Mouse (Mus musculus) skeletal muscle tissue, adult 2 months (tissue): ENCODE measurements around the gene Bmpr1b.

Experiments used
- DNase-seq: peaks from one replicate; pipeline ENCODE4 v3.0.0-alpha.2; 2012; ENCODE audit warnings: low read depth, low spot score

Gene Bmpr1b

DNA sequence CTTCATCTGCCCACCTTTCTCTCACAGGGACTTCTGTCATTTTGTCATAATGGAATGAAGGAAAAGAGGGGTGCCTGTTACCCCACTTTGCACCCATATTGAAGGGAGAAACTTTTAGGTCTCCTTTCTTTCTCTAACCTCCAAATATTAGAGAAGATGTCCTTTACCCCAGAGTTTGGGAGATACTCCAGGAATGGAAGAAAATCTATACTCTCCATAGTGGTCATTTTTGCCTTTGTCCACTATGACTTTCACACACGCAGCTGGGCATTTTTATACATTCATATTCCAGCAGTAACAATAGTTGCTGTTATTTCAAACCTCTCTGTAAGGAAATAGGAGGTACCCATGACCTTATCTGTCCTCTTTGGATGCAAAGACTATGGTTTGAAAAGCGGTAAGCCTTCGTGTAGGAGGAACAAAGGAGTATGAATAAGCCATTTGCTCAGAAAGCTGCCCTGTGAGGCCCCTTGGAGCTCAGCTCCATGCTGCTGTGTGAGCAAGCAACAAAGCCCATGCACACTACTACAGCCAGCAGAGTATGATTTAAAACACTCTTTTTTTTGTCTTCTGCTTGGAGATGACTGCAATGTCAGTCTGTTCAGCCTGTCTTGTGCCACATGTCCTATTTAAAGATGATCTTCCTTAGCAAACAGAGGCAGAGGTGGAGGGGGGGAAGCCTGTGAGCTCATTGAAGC lies 350.5 kb downstream of the Bmpr1b start:
- no peak for DNase-seq

DNA sequence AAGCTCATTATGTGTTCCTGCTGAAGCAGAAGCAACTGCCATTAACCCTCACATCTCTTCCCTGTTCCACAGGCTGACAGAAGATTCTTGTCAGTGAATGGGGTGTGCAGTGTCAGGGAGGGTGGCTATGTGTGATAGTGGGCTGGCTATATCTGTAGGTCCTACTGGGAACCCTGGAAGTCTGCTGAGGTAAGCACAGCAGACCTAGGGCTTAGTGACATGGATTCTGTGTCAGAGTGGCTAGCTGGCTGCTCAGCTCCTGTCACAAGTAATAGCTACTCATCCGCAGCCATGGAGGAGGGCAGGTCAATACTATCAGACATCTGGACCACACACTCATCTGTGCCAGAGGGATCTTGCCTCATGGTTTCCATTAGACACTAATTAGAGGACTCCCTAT lies 354.4 kb downstream of the Bmpr1b start:
- no peak for DNase-seq

DNA sequence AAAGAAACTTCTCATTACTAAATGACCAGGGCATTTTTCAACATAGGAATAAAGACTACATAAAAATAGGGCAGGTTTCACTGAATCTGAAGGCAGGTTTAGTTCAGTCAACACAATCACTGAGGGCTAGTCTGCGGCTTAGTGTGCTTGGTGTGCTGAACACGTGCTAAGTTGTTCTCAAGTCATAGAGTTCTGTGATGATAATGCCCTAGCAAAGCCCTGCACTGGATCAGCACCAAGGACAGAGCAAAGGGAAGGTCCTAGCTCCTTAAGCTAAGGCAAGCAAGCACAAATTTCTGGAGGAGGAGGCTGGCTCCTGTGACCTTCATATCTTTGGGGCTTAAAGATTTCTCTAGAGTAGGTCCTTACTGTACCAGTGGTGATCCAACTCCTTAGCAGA lies 357.9 kb downstream of the Bmpr1b start:
- DNase-seq = no peak

DNA sequence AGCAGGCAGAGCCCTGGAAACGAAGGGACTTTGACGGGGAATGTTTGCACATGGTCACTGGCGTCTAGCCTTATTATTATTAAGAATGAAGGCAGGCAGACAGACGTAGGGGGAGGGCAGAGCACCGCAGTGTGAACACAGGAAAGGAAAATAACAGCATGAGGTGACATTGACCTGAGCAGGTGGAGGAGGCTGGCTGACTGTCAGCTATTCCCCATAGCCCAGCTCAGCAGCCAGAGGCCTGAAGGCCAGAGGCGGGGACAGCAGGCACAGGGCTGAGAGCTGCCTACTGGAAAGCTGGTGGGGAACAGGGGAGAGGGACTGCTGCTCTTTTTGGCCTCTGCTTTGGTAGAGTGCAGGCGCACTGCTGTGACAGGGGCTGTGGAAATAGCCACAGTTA lies 358.3 kb downstream of the Bmpr1b start:
- DNase-seq = no peak

DNA sequence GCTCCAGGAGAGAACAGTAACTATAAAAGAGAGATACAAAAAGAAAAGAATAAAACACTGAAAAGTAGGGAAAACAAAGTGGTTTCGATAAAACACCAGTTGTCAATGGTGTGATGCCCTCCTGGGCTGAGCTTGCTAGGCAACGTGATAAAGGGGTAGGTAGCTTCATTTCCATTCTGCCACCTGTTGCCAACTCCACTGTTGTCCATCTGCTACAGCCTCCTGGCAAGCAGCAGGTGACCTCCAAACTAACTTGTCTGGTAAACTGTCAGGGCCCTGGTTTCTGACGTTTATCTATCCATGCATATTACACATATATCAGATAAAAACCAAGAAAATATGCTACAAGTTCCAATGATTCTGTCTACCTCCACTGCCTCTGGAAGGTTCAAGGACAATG lies 359.6 kb downstream of the Bmpr1b start:
- no peak for DNase-seq

DNA sequence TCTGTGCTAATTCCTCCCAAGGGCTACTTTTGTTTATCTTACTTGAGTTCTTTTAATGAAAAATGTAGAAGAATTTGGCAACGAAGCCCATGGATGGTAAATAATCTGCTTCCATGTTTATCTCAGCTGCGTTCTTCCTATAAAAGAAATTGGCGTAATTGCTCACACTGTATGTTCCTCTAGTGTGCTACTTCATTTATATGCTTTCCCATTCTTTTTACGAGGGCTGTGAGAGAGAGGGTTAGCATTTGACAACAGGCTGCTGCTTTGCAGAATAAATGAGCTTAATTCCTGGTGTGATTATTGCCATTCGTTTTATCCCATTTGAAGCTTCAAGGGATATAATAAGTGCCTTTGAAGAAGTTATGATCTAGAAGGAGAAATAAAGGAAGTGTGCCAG lies 365.1 kb downstream of the Bmpr1b start:
- DNase-seq = no peak

DNA sequence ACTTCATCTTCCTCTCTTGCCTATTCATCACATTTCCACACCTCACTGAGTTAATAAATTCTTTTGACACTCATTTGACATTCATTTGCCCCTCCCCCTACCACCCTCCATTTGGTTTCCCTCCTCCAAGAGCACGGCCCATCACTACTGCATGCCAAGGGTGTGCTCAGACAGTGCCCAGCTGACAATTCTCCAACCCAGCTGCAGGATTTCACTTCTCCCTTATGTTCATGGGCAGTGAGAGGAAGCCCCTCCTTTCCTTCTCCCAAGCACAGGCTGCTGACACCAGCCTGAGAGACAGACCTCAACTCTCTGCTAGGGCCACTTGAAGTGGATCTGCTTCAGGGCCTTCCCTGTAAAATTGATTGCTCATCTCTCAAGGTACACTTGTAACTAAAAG lies 371.4 kb downstream of the Bmpr1b start:
- DNase-seq = no peak

DNA sequence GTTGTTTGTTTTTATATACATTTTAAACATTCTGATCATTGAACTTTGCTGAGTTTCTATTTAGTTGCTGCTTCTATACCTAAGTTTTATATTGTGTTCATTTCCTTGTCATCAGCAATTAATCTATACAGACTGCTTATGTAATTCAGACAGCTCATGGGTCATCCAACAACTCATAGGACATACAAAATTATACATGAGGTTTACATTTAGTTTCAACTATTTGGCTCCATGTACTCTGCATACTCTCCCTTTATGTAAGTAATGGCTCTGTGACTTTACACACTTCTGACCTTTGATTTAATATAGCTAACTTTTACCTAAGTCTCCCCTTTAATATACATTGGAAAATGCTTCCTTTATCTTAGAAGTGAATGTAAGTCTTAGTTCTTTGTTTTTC lies 371.9 kb downstream of the Bmpr1b start:
- no peak for DNase-seq

DNA sequence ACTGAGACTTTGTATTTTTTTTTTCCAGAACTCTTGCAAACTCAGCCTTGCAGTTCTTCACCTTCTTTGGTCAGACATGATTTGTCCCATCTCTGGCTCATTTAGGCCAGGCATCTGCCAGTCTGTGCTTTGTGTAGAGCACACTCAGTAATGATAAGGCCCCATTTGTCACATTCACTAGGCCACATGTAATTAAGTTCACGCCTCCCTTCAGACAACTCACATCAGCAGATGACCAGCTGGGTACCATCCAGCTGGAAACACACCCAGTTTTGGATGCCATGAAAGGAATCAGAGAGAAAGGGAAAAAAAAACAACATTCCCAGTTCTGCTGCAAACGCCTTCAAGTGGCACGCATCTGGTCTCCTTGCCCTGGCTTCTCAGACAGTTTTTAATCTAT lies 374.9 kb downstream of the Bmpr1b start:
- DNase-seq = no peak

DNA sequence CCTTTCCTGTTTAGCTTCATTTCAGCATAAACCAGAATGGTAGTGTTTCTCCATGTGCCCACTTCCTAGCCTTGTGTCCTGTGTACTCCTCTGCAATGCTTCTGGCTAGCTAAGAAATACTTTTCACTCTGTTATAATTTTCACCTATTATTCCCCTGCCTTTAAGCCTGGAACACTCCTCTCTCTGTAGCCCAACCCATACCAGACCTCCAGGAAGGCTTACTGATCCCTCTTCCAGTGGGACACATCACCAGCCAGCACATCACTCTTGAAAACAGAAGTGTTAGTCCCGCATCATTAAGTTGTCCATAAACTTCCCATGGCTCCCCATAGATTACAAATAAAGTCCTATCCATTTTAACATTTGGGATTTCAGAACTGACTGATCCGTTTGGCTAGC lies 375.5 kb downstream of the Bmpr1b start:
- no peak for DNase-seq

DNA sequence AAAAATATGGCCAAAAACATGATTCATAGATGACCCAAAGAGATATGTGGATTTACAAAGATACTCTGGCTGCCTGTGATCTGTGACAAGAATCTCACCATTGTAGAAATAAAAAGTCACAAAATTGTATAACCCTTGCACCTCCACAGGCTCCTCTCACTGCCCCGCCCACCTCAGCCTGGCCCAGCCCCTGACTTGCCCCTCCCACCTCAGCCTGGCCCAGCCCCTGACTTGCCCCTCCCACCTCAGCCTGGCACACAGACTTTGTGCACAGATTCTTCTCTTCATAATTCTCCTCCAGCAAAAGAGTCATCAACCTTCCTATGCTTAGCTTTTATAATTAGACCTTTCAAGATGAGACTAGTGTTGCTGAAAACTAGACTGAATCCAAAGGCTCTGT lies 377.1 kb downstream of the Bmpr1b start:
- DNase-seq = no peak

DNA sequence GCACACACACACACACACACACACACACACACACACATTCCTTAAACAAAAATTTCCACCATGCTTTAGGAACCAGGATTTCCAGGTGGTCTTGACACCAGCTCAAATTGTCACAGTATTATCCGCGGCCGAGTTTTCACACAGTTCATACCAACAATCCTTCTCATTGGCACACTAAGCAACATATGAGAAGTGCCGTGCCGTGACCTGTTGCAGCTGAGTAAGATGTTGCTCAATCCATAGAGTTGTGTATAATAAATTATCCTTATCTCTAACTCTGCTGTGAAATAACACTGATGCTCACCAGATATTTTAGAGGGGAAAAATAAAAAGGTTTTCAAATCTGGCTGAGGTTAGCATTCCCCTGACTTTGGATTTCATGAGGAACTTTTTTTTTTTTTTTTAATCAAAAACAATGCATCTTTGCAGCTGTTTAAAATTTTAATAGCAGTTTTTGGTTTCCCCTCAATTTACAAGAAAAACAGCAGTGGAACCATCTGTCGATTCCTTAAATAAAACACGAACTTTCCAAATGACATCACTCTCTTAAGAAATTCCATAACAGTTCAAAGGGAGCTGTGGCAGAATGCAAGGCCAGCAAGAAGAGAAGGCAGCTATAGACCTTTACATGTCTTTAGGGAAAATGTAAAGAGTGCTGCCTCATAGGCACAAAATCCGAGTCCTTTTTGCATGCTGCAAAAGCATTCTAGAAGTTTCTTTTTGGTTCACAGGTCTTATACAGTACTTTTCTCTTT lies 378.0 kb downstream of the Bmpr1b start:
- DNase-seq = no peak
